Mouse (Mus musculus) kidney, adult 2 months (tissue): Measurements from ENCODE around the gene Mif.

Experiments
- CTCF ChIP-seq: fragments of 200-500 bp; conservative IDR thresholded peaks from 2 replicates; pipeline ENCODE4 v1.5.1; 2011; ENCODE audit warnings: low read depth, mild to moderate bottlenecking, control low read depth, low read length, moderate library complexity, mixed read lengths; ENCODE audit not compliant: insufficient read depth, insufficient read length
- POLR2A ChIP-seq: fragments of 200-500 bp; IDR thresholded peaks from one replicate; pipeline ENCODE4 v1.6.1; 2011; ENCODE audit warnings: low read depth, low read length, control low read depth

DNA sequence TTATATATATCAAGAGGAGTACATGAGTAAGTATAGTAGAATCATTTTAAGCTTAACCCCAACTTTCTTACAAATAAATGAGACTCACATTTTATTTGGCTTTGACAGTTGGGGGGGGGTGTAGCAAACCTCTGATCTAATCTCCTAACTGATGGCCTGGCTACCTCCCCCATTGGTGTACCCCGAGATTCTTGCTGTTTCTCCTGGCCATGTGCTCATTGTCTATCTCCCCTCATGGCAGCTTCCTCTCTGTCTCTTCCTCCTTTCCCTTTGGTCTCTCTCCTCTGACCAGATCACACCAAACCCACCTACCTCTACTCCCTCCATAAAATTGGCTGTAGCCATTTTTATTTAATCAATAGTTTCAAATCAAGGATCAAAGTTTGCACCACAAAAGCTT lies 36.3 kb downstream of the Mif start:
- TF ChIP-seq POLR2A (no peak), CTCF (no peak)
